Mouse (Mus musculus) midbrain, embryonic 16.5 days (tissue): ENCODE measurements around the gene Map4k4. TPM values are rescaled to one million over a fixed set of nuclear protein-coding genes. Genes with fewer than 3 reads are reported as not detected.

Experiments used
- ATAC-seq: fragments of 200-750 bp; cut with Nextera tagmentation; 2 replicates; pipeline ENCODE4 v1.8.0; 2017; ENCODE audit warnings: moderate TSS enrichment
- H3K27ac ChIP-seq: fragments of 300-500 bp; sonication (generic); 2 replicates; pipeline ENCODE4 v1.5.1; 2014; ENCODE audit warnings: mild to moderate bottlenecking, low read length, mixed read lengths
- H3K27me3 ChIP-seq: fragments of 300-500 bp; sonication (generic); 2 replicates; pipeline ENCODE4 v1.6.1; 2014; ENCODE audit warnings: low read depth, low read length, mixed read lengths; ENCODE audit not compliant: control insufficient read depth, insufficient read depth
- H3K36me3 ChIP-seq: fragments of 300-500 bp; sonication (generic); 2 replicates; pipeline ENCODE4 v1.6.1; 2014; ENCODE audit warnings: mild to moderate bottlenecking, low read length, moderate library complexity, mixed read lengths; ENCODE audit not compliant: control insufficient read depth, insufficient read depth
- H3K4me1 ChIP-seq: fragments of 300-500 bp; sonication (generic); 2 replicates; pipeline ENCODE4 v1.6.1; 2014; ENCODE audit warnings: mild to moderate bottlenecking, low read length, mixed read lengths; ENCODE audit not compliant: control insufficient read depth, insufficient read depth
- H3K4me2 ChIP-seq: fragments of 300-500 bp; sonication (generic); 2 replicates; pipeline ENCODE4 v1.6.1; 2014; ENCODE audit warnings: mild to moderate bottlenecking, low read length, mixed read lengths
- H3K4me3 ChIP-seq: fragments of 300-500 bp; sonication (generic); 2 replicates; pipeline ENCODE4 v1.5.1; 2014; ENCODE audit warnings: low read depth, mild to moderate bottlenecking, low read length, moderate library complexity, mixed read lengths
- H3K9ac ChIP-seq: fragments of 300-500 bp; sonication (generic); 2 replicates; pipeline ENCODE4 v1.6.1; 2014; ENCODE audit warnings: low read depth, low read length, mixed read lengths
- H3K9me3 ChIP-seq: fragments of 300-500 bp; sonication (generic); replicated peaks from 2 replicates; pipeline ENCODE4 v1.6.1; 2014; ENCODE audit warnings: mild to moderate bottlenecking, low read length, mixed read lengths; ENCODE audit not compliant: control insufficient read depth, poor library complexity, severe bottlenecking
- WGBS: fragments of 180-500 bp; shearing (Covaris S2); extraction: QIAGEN DNeasy Blood & Tissue Kit; methylation state at CpG from one replicate; pipeline ENCODE4 v1.1.7; 2014; 5-methylcytosine and 5-hydroxymethylcytosine counted together
- polyA plus RNA-seq: library from polyadenylated mRNA; unstranded; fragments of >200 nt; fragmentation: Nextera tagmentation; extraction: Ambion mirVana; gene quantifications from 2 replicates; pipeline ENCODE4 v1.2.1, GENCODE M21; 2015

Gene Map4k4
- polyA plus RNA-seq, 1 experiment from 2014 or later: 31.4 TPM

- Histone ChIP-seq H3K36me3 (no peaks in the 10 kb centered on the region), H3K4me1 (no peaks in the 10 kb centered on the region; the same call in 1 of the 2 replicates), H3K27ac (no peak overlapping the region), H3K9me3 (no peaks in the 10 kb centered on the region), H3K4me2 (no peak overlapping the region), H3K9ac (no peak overlapping the region), H3K27me3 (no peaks in the 10 kb centered on the region), H3K4me3 (no peak overlapping the region)
- WGBS: 67% methylated on average over 10 of the region's 10 CpGs
- no peak for ATAC-seq
These were observed 31.7 kb upstream of the Map4k4 start for GRCm38 (mm10) chr1:39868825-39869571.

GRCm38 (mm10) chr1:39869721-39870201, 31.0 kb upstream of the Map4k4 start:
- no peak overlapping the region for H3K27ac ChIP-seq
- WGBS: 54% methylated on average over 12 of the region's 12 CpGs
- H3K27me3 ChIP-seq: no peaks in the 10 kb centered on the region
- H3K4me3 ChIP-seq: no peak overlapping the region
- ATAC-seq: no peak
- H3K9ac ChIP-seq: no peak overlapping the region
- H3K9me3 ChIP-seq: no peaks in the 10 kb centered on the region
- H3K36me3 ChIP-seq: no peaks in the 10 kb centered on the region
- no peak overlapping the region for H3K4me2 ChIP-seq
- no peaks in the 10 kb centered on the region; the same call in 1 of the 2 replicates for H3K4me1 ChIP-seq

- H3K27ac ChIP-seq: no peak overlapping the region
- no peak overlapping the region for H3K9ac ChIP-seq
- H3K9me3 ChIP-seq: no peaks in the 10 kb centered on the region
- H3K4me1 ChIP-seq: no peaks in the 10 kb centered on the region
- H3K27me3 ChIP-seq: no peaks in the 10 kb centered on the region
- H3K4me2 ChIP-seq: no peak overlapping the region
- H3K36me3 ChIP-seq: no peaks in the 10 kb centered on the region
- H3K4me3 ChIP-seq: no peak overlapping the region
- no peak for ATAC-seq
- 75% methylated on average over 3 of the region's 3 CpGs for WGBS
These were observed 22.7 kb upstream of the Map4k4 start for GRCm38 (mm10) chr1:39877981-39878380.

- no peak for ATAC-seq
- Histone ChIP-seq H3K27me3 (no peaks in the 10 kb centered on the region), H3K4me1 (no peaks in the 10 kb centered on the region), H3K27ac (no peak overlapping the region), H3K4me3 (no peak overlapping the region), H3K9me3 (no peaks in the 10 kb centered on the region), H3K4me2 (no peak overlapping the region), H3K9ac (no peak overlapping the region), H3K36me3 (no peaks in the 10 kb centered on the region)
- WGBS: 95% methylated on average over 4 of the region's 4 CpGs
These were observed 18.2 kb upstream of the Map4k4 start for GRCm38 (mm10) chr1:39882505-39882904.

- Histone ChIP-seq H3K9me3 (no peaks in the 10 kb centered on the region), H3K4me1 (no peaks in the 10 kb centered on the region), H3K4me2 (no peak overlapping the region), H3K27me3 (no peaks in the 10 kb centered on the region), H3K27ac (no peak overlapping the region), H3K36me3 (no peaks in the 10 kb centered on the region), H3K9ac (no peak overlapping the region), H3K4me3 (no peak overlapping the region)
- no peak for ATAC-seq
- 37% methylated on average over 16 of the region's 16 CpGs for WGBS
These were observed 15.8 kb upstream of the Map4k4 start for GRCm38 (mm10) chr1:39884803-39885515.

- Histone ChIP-seq H3K4me3 (no peak overlapping the region), H3K4me1 (no peaks in the 10 kb centered on the region), H3K36me3 (no peaks in the 10 kb centered on the region), H3K27ac (no peak overlapping the region), H3K4me2 (no peak overlapping the region), H3K9me3 (no peaks in the 10 kb centered on the region), H3K9ac (no peak overlapping the region), H3K27me3 (no peaks in the 10 kb centered on the region)
- 75% methylated on average over 1 of the region's 1 CpGs for WGBS
- no peak for ATAC-seq
These were observed 12.7 kb upstream of the Map4k4 start for GRCm38 (mm10) chr1:39887997-39888396.

- Histone ChIP-seq H3K27ac (no peak overlapping the region), H3K36me3 (no peaks in the 10 kb centered on the region), H3K27me3 (no peaks in the 10 kb centered on the region), H3K9me3 (no peaks in the 10 kb centered on the region), H3K4me3 (no peak overlapping the region), H3K4me2 (no peak overlapping the region), H3K4me1 (no peaks in the 10 kb centered on the region), H3K9ac (no peak overlapping the region)
- ATAC-seq: no peak
- 93% methylated on average over 8 of the region's 8 CpGs for WGBS
These were observed 11.3 kb upstream of the Map4k4 start for GRCm38 (mm10) chr1:39889429-39889828.

GRCm38 (mm10) chr1:39889973-39890372, 10.7 kb upstream of the Map4k4 start:
- Histone ChIP-seq H3K27ac (no peak overlapping the region), H3K36me3 (no peaks in the 10 kb centered on the region), H3K4me2 (no peak overlapping the region), H3K4me3 (no peak overlapping the region), H3K9me3 (no peaks in the 10 kb centered on the region), H3K9ac (no peak overlapping the region), H3K27me3 (no peaks in the 10 kb centered on the region), H3K4me1 (no peaks in the 10 kb centered on the region)
- ATAC-seq: no peak
- WGBS: 87% methylated on average over 6 of the region's 6 CpGs
